Mouse (Mus musculus): ENCODE measurements around the gene Ccdc97. TPM values are rescaled to one million over a fixed set of nuclear protein-coding genes. Genes with fewer than 3 reads are reported as not detected.

The Ccdc97 gene
- polyA plus RNA-seq, 1 experiment from 2014 or later, result 30.2 TPM

DNA sequence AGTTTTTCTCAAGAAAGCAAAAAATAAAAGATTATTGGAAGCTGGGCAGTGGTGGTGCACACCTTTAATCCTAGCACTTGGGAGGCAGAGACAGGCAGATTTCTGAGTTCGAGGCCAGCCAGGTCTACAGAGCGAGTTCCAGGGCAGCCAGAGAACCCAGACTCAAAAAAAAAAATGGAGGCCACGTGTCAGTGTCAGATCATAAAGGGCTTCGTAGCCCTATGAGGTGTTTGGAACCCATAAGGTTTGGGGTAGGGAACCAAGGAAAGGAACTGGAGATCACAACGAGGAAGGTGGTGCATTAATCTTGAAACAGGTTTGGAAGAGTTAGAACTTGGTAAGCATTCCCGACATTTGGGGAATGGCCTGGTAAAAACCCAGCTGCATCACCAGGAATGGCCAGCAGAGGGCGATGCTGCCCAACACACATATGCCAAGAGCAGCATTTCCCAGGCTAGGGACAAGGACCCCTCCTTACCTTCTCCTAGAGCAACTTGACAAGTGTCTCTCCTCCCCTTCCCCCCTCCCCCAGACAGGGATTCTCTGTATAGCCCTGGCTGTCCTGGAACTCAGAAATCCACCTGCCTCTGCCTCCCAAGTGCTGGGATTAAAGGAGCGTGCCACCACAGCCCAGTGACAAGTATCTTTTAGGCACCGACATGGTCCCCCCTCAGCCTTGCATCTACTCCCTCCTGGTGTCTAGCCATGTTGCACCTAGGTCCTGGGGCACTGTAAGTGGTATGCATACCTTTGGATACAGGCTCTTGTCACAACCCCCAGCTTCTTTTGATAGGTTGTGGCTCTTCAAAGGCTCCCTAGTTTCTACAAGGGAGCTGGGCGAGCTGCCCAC, 1.1 kb upstream of the Ccdc97 start:
- Histone ChIP-seq H3K27ac (replicated peaks) (peak overlapping the region; percentile 88; the same call in 1 of the 2 replicates), H3K4me2 (peak overlapping the region; percentile 85), H3K4me3 (replicated peaks) (peak overlapping the region; percentile 77; the same call in 1 of the 2 replicates), H3K9ac (replicated peaks) (no peak overlapping the region), H3K36me3 (peaks cover 57% of the 10 kb centered on the region), H3K9me3 (replicated peaks) (no peaks in the 10 kb centered on the region), H3K27me3 (replicated peaks) (no peaks in the 10 kb centered on the region), H3K4me1 (peaks cover 23% of the 10 kb centered on the region)
- ATAC-seq (ENCODE audit: low FRiP score), result peak; percentile 33
- 64% methylated on average over 10 of the region's 10 CpGs for WGBS

DNA sequence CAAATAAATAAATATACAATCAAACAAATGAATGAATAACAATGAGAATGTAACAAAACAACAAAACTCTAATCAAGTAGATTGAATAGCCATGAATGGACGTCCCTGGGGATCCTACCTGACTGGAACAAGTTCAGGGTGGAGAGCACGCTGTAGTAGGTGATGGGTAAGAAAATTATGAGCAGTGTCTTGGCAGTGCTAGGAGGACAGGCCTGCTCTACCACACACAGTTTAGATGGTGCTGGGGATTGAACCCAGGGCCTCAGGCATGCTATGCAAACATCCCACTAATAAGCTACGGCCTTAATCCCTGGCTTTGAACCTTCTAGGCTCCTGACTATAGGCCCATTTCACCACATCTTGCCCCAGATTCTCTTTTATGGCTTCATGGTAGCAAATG, 1.4 kb downstream of the Ccdc97 start:
- WGBS, result 92% methylated on average over 3 of the region's 3 CpGs
- H3K4me3 ChIP-seq (replicated peaks), result no peak overlapping the region; the same call in 1 of the 2 replicates
- H3K9me3 ChIP-seq (replicated peaks), result no peaks in the 10 kb centered on the region
- H3K4me2 ChIP-seq, result peak overlapping the region; percentile 85
- no peak overlapping the region for H3K9ac ChIP-seq (replicated peaks)
- peaks cover 23% of the 10 kb centered on the region for H3K4me1 ChIP-seq
- no peak overlapping the region for H3K27ac ChIP-seq (replicated peaks)
- peaks cover 57% of the 10 kb centered on the region for H3K36me3 ChIP-seq
- ATAC-seq (ENCODE audit: low FRiP score), result no peak
- no peaks in the 10 kb centered on the region for H3K27me3 ChIP-seq (replicated peaks)

DNA sequence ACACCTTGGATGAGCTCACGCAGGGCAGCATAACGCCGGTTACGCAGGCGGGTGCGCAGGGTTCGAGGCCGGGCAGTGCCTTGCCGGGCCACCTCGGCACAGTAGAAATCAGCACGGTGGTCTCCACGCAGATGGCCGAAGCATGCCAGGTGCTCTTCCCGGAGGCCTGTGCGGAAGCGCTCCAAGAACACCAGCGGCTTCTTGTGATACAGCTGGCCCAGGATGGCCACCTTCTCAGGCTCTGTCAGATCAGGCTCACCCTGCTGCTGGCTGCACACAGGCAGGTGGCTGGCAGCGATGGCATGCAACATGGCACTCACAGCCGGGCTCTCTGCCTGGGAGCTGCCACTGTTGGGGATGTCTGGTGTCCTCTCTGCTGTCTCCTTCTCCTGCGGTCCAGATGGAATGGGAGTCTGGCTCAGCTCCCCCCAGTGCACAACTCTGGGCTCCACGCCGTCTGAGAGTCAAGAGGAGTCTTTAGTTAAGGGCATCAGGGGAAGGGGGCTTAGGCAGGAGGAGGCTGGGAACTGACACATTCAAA, 3.1 kb downstream of the Ccdc97 start:
- Histone ChIP-seq H3K4me3 (replicated peaks) (no peak overlapping the region), H3K36me3 (peaks cover 49% of the 10 kb centered on the region), H3K27ac (replicated peaks) (no peak overlapping the region), H3K9ac (replicated peaks) (no peak overlapping the region), H3K9me3 (replicated peaks) (no peaks in the 10 kb centered on the region), H3K4me2 (no peak overlapping the region), H3K27me3 (replicated peaks) (no peaks in the 10 kb centered on the region), H3K4me1 (peaks cover 25% of the 10 kb centered on the region)
- no peak for ATAC-seq (ENCODE audit: low FRiP score)
- 96% methylated on average over 22 of the region's 22 CpGs for WGBS

DNA sequence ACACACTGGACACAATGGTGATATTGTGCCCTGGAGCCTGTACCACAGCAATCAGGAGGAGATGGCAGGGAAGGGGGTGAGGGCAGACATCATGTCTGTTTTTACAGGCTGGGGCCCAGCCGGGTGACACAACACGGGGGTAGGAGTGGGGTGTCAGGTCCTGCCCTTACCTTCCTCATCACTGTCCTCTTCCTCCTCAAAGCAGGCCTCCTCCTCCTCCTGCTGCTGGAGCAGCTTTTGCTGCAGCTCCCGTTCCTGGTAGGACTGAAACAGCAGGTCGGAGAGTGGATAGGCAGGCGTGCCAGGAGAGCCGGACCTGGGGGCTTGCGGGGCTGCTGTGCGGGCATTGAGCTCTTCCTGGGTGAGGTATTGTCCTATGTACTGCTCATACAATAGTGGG, 4.3 kb downstream of the Ccdc97 start:
- ATAC-seq (ENCODE audit: low FRiP score), result no peak
- no peaks in the 10 kb centered on the region for H3K27me3 ChIP-seq (replicated peaks)
- H3K4me3 ChIP-seq (replicated peaks), result no peak overlapping the region
- WGBS, result 94% methylated on average over 8 of the region's 8 CpGs
- no peak overlapping the region for H3K27ac ChIP-seq (replicated peaks)
- no peaks in the 10 kb centered on the region for H3K9me3 ChIP-seq (replicated peaks)
- peaks cover 34% of the 10 kb centered on the region for H3K4me1 ChIP-seq
- H3K36me3 ChIP-seq, result peaks cover 41% of the 10 kb centered on the region
- H3K9ac ChIP-seq (replicated peaks), result no peak overlapping the region
- H3K4me2 ChIP-seq, result no peak overlapping the region

- no peak overlapping the region for H3K4me3 ChIP-seq (replicated peaks)
- no peaks in the 10 kb centered on the region for H3K27me3 ChIP-seq (replicated peaks)
- peaks cover 41% of the 10 kb centered on the region for H3K36me3 ChIP-seq
- no peak overlapping the region for H3K27ac ChIP-seq (replicated peaks)
- WGBS, result 90% methylated on average over 9 of the region's 9 CpGs
- H3K4me2 ChIP-seq, result no peak overlapping the region
- no peak for ATAC-seq (ENCODE audit: low FRiP score)
- peaks cover 23% of the 10 kb centered on the region for H3K4me1 ChIP-seq
- H3K9ac ChIP-seq (replicated peaks), result no peak overlapping the region
- no peaks in the 10 kb centered on the region for H3K9me3 ChIP-seq (replicated peaks)
Measured at GRCm38 (mm10) chr7:25712801-25713200, 6.1 kb downstream of the Ccdc97 start.

DNA sequence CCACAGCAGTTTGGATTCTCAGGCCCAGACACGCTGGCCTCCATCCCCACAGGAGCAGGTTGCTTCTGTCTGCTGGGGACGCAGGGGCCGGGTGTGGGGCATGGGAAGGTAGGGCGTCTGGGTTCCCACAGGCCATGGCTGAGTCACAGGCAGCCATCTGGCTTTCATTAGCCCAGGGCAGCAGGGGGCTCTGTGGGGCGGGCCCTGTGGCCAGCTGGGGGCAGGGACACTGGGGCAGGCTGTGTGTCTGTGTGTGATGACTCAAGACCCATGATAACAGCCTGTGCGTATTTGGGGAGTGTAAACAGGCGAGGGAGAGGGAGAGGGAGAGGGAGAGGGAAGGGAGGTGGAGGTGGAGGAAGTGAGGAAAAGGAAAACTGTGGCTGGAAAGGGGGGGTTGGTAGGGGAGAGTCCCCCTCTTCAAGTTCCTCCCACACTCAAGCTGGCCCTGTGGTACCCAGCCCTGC, 7.1 kb downstream of the Ccdc97 start:
- Histone ChIP-seq H3K4me3 (replicated peaks) (no peak overlapping the region), H3K9ac (replicated peaks) (no peak overlapping the region), H3K4me2 (no peak overlapping the region), H3K27ac (replicated peaks) (0 out of 2 replicates have a peak overlapping the region, but pooled peaks have one; percentile 8), H3K4me1 (peaks cover 14% of the 10 kb centered on the region), H3K36me3 (peaks cover 41% of the 10 kb centered on the region), H3K9me3 (replicated peaks) (no peaks in the 10 kb centered on the region), H3K27me3 (replicated peaks) (no peaks in the 10 kb centered on the region)
- no peak for ATAC-seq (ENCODE audit: low FRiP score)
- WGBS, result 33% methylated on average over 7 of the region's 7 CpGs

DNA sequence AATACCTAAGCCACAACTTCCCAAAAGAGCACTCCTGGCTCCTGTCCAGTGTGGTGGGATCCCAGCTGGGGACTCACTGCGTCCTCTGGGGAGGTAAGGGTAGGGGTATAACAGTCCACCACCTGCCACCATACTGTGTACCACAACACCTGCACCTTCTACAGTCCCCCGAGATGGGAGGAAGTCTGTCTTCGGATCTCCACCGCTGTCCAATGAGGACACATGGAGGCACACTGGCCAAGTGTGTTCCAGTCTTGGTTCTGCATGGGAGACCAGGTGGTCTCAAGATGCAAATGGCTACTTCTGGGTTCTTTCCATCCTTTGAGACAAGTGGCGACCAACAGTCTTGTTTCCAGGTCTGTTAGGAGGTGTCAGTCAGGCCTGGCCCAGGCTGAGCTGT, 7.7 kb downstream of the Ccdc97 start:
- H3K4me1 ChIP-seq, result peaks cover 14% of the 10 kb centered on the region
- peaks cover 41% of the 10 kb centered on the region for H3K36me3 ChIP-seq
- H3K27ac ChIP-seq (replicated peaks), result no peak overlapping the region
- no peak for ATAC-seq (ENCODE audit: low FRiP score)
- H3K4me2 ChIP-seq, result no peak overlapping the region
- no peak overlapping the region for H3K4me3 ChIP-seq (replicated peaks)
- WGBS, result 69% methylated on average over 5 of the region's 5 CpGs
- no peaks in the 10 kb centered on the region for H3K27me3 ChIP-seq (replicated peaks)
- H3K9ac ChIP-seq (replicated peaks), result no peak overlapping the region
- H3K9me3 ChIP-seq (replicated peaks), result no peaks in the 10 kb centered on the region

- WGBS, result 30% methylated on average over 5 of the region's 7 CpGs
- H3K27me3 ChIP-seq (replicated peaks), result no peaks in the 10 kb centered on the region
- H3K9ac ChIP-seq (replicated peaks), result peak overlapping the region; percentile 28; the same call in 1 of the 2 replicates
- no peak overlapping the region for H3K4me3 ChIP-seq (replicated peaks)
- H3K9me3 ChIP-seq (replicated peaks), result no peaks in the 10 kb centered on the region
- no peak overlapping the region for H3K27ac ChIP-seq (replicated peaks)
- H3K36me3 ChIP-seq, result peaks cover 35% of the 10 kb centered on the region
- ATAC-seq (ENCODE audit: low FRiP score), result 0 out of 2 replicates have a peak, but pooled peaks have one; percentile 20
- H3K4me2 ChIP-seq, result peak overlapping the region; percentile 22
- H3K4me1 ChIP-seq, result peaks cover 14% of the 10 kb centered on the region
Measured at GRCm38 (mm10) chr7:25710519-25711130, 8.3 kb downstream of the Ccdc97 start.

DNA sequence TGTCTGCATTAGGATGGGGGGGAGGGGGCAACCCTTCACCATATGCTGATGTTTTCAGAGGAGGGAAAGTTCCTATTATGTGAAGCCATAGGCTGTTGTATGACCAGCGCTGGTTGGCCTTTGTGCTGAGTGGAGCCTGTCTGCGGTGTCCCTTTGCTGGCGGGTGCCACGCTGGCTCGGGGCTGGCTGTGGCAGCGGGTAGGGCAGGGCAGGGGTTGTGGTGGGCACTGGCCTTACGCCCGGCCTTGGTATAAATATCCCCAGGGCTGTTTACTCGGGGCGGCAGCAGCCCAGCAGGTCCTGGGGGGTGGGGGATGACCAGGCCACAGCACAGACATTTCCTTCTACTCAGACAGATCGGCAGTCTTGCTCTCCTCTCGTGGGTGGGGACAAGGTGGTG, 8.9 kb downstream of the Ccdc97 start:
- no peaks in the 10 kb centered on the region for H3K9me3 ChIP-seq (replicated peaks)
- H3K4me2 ChIP-seq, result peak overlapping the region; percentile 22; the same call in 1 of the 2 replicates
- peaks cover 17% of the 10 kb centered on the region for H3K4me1 ChIP-seq
- 23% methylated on average over 12 of the region's 12 CpGs for WGBS
- H3K4me3 ChIP-seq (replicated peaks), result no peak overlapping the region
- H3K9ac ChIP-seq (replicated peaks), result no peak overlapping the region
- peaks cover 29% of the 10 kb centered on the region for H3K36me3 ChIP-seq
- H3K27ac ChIP-seq (replicated peaks), result no peak overlapping the region
- no peaks in the 10 kb centered on the region for H3K27me3 ChIP-seq (replicated peaks)
- no peak for ATAC-seq (ENCODE audit: low FRiP score)

GRCm38 (mm10) chr7:25707581-25708292, 11.2 kb downstream of the Ccdc97 start:
- H3K9me3 ChIP-seq (replicated peaks), result no peaks in the 10 kb centered on the region
- H3K4me2 ChIP-seq, result no peak overlapping the region
- peaks cover 31% of the 10 kb centered on the region for H3K4me1 ChIP-seq
- H3K27ac ChIP-seq (replicated peaks), result peak overlapping the region; percentile 48; the same call in 1 of the 2 replicates
- no peak overlapping the region for H3K4me3 ChIP-seq (replicated peaks)
- WGBS, result 71% methylated on average over 15 of the region's 15 CpGs
- peaks cover 6% of the 10 kb centered on the region for H3K36me3 ChIP-seq
- H3K27me3 ChIP-seq (replicated peaks), result peaks cover 9% of the 10 kb centered on the region
- no peak for ATAC-seq (ENCODE audit: low FRiP score)
- no peak overlapping the region for H3K9ac ChIP-seq (replicated peaks)

DNA sequence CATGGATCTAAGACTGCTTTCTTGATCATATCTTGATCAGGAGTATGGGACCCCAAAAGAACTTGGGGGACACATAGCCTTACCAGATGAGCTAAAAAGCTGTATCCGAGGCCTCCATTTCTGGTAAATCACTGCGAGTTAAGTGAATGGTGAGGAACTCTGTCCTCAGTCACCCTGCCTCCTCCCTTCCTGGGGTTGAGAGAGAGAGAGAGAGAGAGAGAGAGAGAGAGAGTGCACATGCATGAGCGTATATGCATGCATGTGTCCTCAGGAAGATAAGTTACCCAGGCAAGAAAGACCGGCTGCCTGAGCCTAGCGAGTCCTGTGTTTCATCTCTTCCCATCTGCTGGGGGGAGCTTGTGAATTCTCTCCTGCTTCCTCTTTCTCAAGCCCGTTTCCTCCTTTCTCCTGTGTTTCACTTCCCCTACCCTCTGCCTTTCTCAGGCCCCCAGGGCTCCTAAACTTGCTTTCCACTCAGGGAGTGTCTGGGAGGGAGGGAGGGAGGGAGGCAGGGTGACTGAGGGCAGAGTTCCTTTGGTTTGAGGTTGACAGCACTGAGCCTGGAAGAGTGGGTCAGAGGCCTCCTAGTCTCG, 12.2 kb downstream of the Ccdc97 start:
- Histone ChIP-seq H3K27me3 (replicated peaks) (peaks cover 9% of the 10 kb centered on the region), H3K36me3 (no peaks in the 10 kb centered on the region), H3K9me3 (replicated peaks) (no peaks in the 10 kb centered on the region), H3K4me1 (peaks cover 31% of the 10 kb centered on the region), H3K4me3 (replicated peaks) (no peak overlapping the region), H3K27ac (replicated peaks) (no peak overlapping the region), H3K9ac (replicated peaks) (no peak overlapping the region), H3K4me2 (no peak overlapping the region)
- no peak for ATAC-seq (ENCODE audit: low FRiP score)
- 73% methylated on average over 7 of the region's 7 CpGs for WGBS

Measured in neural tube, embryonic 15.5 days (tissue).